Mouse (Mus musculus) kidney, adult 2 months (tissue): ENCODE measurements around the gene Vps33b. TPM values are rescaled to one million over a fixed set of nuclear protein-coding genes. Genes with fewer than 3 reads are reported as not detected.

Source experiments
- DNase-seq: peaks from one replicate; pipeline ENCODE4 v3.0.0; 2021
- H3K27ac ChIP-seq: fragments of 200-500 bp; 2 replicates; pipeline ENCODE4 v1.5.1; 2012; ENCODE audit warnings: low read depth, low read length, control low read depth, inconsistent platforms; ENCODE audit not compliant: insufficient read depth
- H3K27me3 ChIP-seq: fragments of 200-500 bp; replicated peaks from 2 replicates; pipeline ENCODE4 v1.6.1; 2012; ENCODE audit warnings: mild to moderate bottlenecking, moderate library complexity, low read length, inconsistent platforms; ENCODE audit not compliant: control insufficient read depth, insufficient read depth
- H3K36me3 ChIP-seq: fragments of 200-500 bp; 2 replicates; pipeline ENCODE4 v1.6.1; 2012; ENCODE audit warnings: mild to moderate bottlenecking, moderate library complexity, low read length, inconsistent platforms; ENCODE audit not compliant: control insufficient read depth, insufficient read depth
- H3K4me1 ChIP-seq: fragments of 200-500 bp; 2 replicates; pipeline ENCODE4 v1.6.1; 2011; ENCODE audit warnings: low read length; ENCODE audit not compliant: control insufficient read depth, insufficient read depth
- H3K4me3 ChIP-seq: fragments of 200-500 bp; 2 replicates; pipeline ENCODE4 v1.5.1; 2011; ENCODE audit warnings: mild to moderate bottlenecking, low read depth, low read length, control low read depth; ENCODE audit not compliant: insufficient read depth
- CTCF ChIP-seq: fragments of 200-500 bp; conservative IDR thresholded peaks from 2 replicates; pipeline ENCODE4 v1.5.1; 2011; ENCODE audit warnings: low read depth, mild to moderate bottlenecking, control low read depth, low read length, moderate library complexity, mixed read lengths; ENCODE audit not compliant: insufficient read depth, insufficient read length
- POLR2A ChIP-seq: fragments of 200-500 bp; IDR thresholded peaks from one replicate; pipeline ENCODE4 v1.6.1; 2011; ENCODE audit warnings: low read depth, low read length, control low read depth
- WGBS: fragments of 180-500 bp; shearing (Covaris S2); methylation state at CpG from one replicate; pipeline ENCODE4 v1.1.7; 2018; 5-methylcytosine and 5-hydroxymethylcytosine counted together
- polyA plus RNA-seq: library from polyadenylated mRNA; depleted of rRNA; stranded (reverse); fragments of >200 nt; gene quantifications from 2 replicates; pipeline ENCODE4 v1.2.3, GENCODE M21; 2012; rRNA removed

Gene Vps33b
- 8.8 and 10.1 TPM in 2 replicates for polyA plus RNA-seq

DNA sequence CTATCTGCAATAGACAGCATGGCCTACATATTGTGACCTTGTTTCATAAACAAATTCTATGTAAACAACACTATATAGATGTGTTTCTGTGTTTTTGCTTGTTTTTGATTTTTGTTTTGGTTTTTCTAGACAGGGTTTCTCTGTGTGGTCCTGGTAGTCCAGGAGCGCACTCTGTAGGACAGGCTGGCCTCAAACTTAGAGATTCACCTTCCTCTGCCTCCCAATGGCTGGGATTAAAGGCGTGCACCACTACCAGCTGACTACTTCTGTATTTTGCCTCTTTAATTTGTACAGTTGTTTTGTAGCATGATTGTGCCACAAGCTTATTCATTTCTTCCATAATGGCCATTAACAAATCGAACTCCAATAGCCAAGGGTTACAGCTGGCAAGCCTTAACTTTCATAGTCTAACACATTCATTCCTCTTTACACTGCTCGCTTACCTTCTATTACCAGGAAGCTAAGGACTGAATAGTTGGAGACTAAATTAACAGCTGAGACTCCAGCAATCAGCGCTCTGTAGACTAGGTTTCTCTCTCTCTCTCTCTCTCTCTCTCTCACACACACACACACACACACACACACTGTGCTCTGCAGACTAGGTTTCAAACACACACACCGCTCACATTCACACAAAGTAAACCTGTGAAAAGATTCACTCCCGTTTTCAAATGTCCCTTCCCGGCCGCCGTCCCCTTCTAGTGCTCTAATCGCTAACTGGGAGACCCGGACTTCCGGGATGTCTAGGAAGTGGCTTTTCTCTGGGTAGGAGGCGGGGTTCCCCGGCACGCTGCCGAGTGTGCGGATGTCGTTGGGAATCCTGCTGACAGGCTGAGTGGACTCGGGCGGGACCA is at the start of gene Vps33b:
TSS of gene Vps33b (plus strand) at position 753 of the 854 bp plus-strand sequence.
- 4% methylated on average over 21 of the region's 21 CpGs for WGBS
- Histone ChIP-seq H3K27me3 (no peaks in the 10 kb centered on the region), H3K4me3 (peak within 1 kb of the TSS; percentile 99), H3K4me1 (peaks cover 6% of the 10 kb centered on the region), H3K27ac (peak within 1 kb of the TSS; percentile 92), H3K36me3 (no peaks in the 10 kb centered on the region)
- peak; percentile 99 for DNase-seq
- TF ChIP-seq CTCF (no peak), POLR2A (no peak)

DNA sequence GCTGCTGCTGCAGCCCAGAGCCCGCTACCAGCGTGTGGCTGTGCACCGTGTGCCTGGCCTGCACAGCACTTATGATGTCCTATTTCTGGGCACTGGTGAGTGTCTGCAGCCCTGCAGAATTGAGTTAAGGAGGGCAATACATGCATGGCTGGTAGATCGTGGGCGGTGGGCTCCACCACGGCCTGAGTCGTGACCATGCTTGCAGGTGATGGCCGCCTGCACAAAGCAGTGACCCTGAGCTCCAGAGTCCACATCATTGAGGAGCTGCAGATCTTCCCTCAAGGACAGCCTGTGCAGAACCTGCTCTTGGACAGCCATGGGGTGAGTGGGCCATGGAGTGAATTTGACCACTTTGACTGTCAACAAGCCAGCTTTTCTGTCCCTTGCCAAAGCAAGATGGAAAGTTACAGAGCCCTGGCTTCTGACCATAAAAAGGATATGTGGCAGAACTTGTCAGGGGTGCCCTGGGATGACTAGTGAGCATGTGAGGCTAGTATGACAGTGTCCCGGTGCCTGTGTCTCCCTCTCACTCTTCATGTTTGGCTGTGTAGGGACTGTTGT is 49.1 kb upstream of the Vps33b start:
- H3K4me1 ChIP-seq: peaks cover 2% of the 10 kb centered on the region; the same call in 1 of the 2 replicates
- no peak for DNase-seq
- TF ChIP-seq CTCF: no peak
- TF ChIP-seq POLR2A: no peak
- no peak overlapping the region for H3K4me3 ChIP-seq
- no peaks in the 10 kb centered on the region for H3K27me3 ChIP-seq
- no peak overlapping the region for H3K27ac ChIP-seq
- WGBS: 92% methylated on average over 9 of the region's 9 CpGs
- H3K36me3 ChIP-seq: peaks cover 6% of the 10 kb centered on the region

DNA sequence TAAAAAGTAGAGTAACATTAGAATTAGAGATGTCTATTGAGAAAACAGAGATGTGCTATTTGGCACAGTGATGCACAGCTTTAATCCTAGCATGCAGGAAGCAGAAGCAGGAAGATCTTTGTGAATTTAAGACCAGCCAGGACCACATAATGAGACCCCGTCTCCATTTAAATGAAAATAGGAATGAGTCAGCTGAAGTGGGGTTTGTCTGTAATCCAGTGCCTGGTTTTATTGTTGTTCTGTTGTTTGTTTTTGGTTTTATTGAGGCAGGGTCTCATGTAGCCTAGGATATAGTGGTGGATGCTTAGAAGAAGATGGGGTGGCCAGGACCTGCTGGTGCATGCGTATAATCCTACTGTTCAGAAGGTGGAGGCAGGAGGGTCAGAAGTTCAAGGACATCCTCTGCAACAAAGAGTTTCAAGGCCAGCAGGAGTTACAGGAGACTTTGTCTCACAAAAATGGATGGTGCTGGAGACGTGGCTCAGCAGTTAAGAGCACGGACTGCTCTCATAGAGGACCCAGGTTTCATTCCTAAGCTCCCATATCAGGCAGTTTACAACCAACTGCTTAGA is 48.2 kb upstream of the Vps33b start:
- peaks cover under 1% of the 10 kb centered on the region; the same call in 1 of the 2 replicates for H3K4me1 ChIP-seq
- no peaks in the 10 kb centered on the region for H3K27me3 ChIP-seq
- H3K36me3 ChIP-seq: peaks cover 6% of the 10 kb centered on the region
- DNase-seq: no peak
- H3K27ac ChIP-seq: no peak overlapping the region
- TF ChIP-seq CTCF (no peak), POLR2A (no peak)
- WGBS: 88% methylated on average over 4 of the region's 4 CpGs
- H3K4me3 ChIP-seq: no peak overlapping the region

DNA sequence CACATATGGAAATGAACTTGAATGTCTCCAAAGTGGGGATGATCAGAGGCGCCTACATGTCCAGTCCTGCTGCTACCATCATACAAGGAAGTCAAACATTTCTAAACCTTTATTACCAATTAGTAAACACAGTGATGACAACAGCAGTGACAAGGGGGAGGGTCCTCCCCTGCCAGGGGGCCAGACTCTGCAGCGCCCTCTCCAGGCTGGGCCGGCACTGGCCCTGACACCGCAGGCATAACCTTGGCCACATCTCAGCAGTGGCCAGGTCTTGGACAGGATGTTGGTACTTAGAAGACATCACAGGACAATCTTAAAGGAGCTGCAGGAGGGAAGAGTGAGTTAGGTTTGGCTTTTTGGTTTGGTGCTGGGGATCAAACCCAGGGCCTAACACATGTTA is 42.4 kb upstream of the Vps33b start:
- TF ChIP-seq CTCF: no peak
- no peak for TF ChIP-seq POLR2A
- 95% methylated on average over 4 of the region's 4 CpGs for WGBS
- peaks cover 2% of the 10 kb centered on the region; the same call in 1 of the 2 replicates for H3K36me3 ChIP-seq

DNA sequence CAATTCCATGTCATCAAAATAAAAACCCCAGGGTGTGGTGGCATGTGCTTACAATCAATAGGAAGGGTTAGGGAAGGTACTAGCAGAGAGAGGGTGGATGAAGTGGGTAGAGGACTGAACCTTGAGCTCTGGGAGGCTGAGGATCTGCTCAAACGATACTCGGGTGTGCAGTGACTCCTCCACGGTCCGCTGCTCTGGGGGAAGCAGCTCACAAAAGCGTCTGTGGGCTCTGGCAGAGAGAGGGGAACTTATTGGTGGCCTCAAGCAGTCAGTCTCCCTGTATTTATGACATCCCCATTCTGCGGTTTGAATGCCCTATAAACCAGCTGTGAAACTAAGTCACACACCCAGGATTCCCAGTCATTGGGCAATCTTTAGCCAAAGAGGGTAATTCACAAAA is 39.3 kb upstream of the Vps33b start:
- H3K4me3 ChIP-seq: no peak overlapping the region
- no peak for TF ChIP-seq CTCF
- no peak for TF ChIP-seq POLR2A
- peaks cover 25% of the 10 kb centered on the region for H3K4me1 ChIP-seq
- H3K27ac ChIP-seq: no peak overlapping the region
- WGBS: 30% methylated on average over 6 of the region's 6 CpGs
- peaks cover 2% of the 10 kb centered on the region; the same call in 1 of the 2 replicates for H3K36me3 ChIP-seq
- DNase-seq: peak; percentile 63
- no peaks in the 10 kb centered on the region for H3K27me3 ChIP-seq

More for the DNA sequence above, 42.4 kb upstream of the Vps33b start:
- H3K27me3 ChIP-seq: no peaks in the 10 kb centered on the region
- peaks cover 21% of the 10 kb centered on the region for H3K4me1 ChIP-seq
- no peak overlapping the region for H3K27ac ChIP-seq
- H3K4me3 ChIP-seq: no peak overlapping the region
- DNase-seq: no peak

DNA sequence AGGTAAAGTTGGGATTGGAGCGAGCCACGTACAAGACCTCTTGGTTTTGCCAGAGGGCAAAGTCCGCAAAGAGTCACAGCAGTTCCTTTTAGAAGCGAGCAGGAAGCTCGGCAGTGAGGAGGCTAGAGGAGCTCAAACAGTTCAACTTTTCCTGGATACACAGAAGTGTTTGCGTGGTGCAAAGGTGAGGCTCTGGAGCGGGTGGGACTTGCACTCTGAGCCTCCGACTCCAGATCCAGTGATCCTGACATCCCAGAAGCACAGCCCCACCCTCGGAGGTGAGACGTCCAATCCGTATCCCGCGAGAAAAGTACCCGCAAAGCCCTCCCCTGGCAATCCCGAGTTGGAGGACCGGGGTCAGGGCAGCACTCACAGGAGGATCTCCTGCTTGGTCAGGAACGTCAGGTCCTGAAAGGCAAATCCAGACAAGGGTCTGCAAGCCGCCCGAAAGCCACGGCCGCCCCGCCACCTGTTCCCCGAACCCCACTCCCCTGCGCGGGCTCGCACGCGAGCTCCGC is 37.4 kb upstream of the Vps33b start:
- Histone ChIP-seq H3K36me3 (peaks cover 2% of the 10 kb centered on the region; the same call in 1 of the 2 replicates), H3K4me1 (peaks cover 25% of the 10 kb centered on the region), H3K27me3 (no peaks in the 10 kb centered on the region), H3K27ac (peak overlapping the region; percentile 84), H3K4me3 (peak overlapping the region; percentile 81)
- DNase-seq: peak; percentile 89
- no peak for TF ChIP-seq CTCF
- no peak for TF ChIP-seq POLR2A
- under 1% methylated on average over 29 of the region's 29 CpGs for WGBS

DNA sequence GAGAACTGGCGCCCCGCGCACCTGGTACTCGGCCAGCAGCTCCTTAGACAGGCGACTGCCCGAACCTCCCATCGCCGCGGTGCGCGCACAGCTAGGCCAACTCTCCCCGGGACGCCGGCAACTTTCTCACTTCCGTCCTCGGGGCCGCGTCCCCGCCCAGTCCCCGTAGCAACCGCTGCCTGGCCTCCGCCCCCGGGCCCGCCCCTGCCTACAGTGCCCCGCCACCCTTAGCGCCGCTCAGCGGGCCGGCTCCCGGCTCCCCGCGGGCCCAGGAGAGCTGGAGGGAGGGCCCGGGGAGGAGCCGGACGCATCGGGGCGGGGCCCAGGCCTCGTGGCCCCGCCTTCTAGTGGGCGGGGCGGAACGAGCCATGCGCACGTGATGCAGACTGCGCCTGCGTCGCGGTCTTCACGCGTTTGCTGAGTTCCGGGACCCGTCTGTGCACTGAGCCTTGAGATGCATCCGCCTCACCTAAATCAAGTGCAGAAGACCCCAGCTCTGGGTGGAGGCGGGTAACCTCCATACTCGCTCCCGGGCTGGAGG is 36.9 kb upstream of the Vps33b start, which contains the start of the genes Cib1 and Gdpgp1:
TSS of gene Cib1 (minus strand) at position 325 of the 541 bp plus-strand sequence.
TSS of gene Gdpgp1 (plus strand) at position 377 of the 541 bp plus-strand sequence.
- Histone ChIP-seq H3K4me3 (peak within 1 kb of the TSS; percentile 90), H3K27ac (peak within 1 kb of the TSS; percentile 84), H3K4me1 (peaks cover 21% of the 10 kb centered on the region), H3K27me3 (no peaks in the 10 kb centered on the region), H3K36me3 (no peaks in the 10 kb centered on the region)
- peak; percentile 98 for DNase-seq
- under 1% methylated on average over 55 of the region's 56 CpGs for WGBS
- TF ChIP-seq CTCF: no peak
- peak; percentile 35 for TF ChIP-seq POLR2A
